Mouse (Mus musculus) brain, embryonic 14.5 days (tissue): ENCODE results near the gene Serhl.

Experiments
- CTCF ChIP-seq: fragments of 200-500 bp; IDR thresholded peaks from 2 replicates; pipeline ENCODE4 v1.5.1; 2012; ENCODE audit warnings: inconsistent platforms, mild to moderate bottlenecking, moderate library complexity, borderline replicate concordance; ENCODE audit not compliant: insufficient read depth, insufficient read length; ENCODE audit errors: extremely low read depth
- POLR2A ChIP-seq: fragments of 200-500 bp; IDR thresholded peaks from 2 replicates; pipeline ENCODE4 v1.6.1; 2012; ENCODE audit warnings: mild to moderate bottlenecking, inconsistent platforms, borderline replicate concordance; ENCODE audit not compliant: poor library complexity, insufficient read depth, insufficient read length, severe bottlenecking; ENCODE audit errors: extremely low read depth

- TF ChIP-seq POLR2A, result no peak
- peak; percentile 69 for TF ChIP-seq CTCF
These were observed 67.8 kb downstream of the Serhl start for GRCm38 (mm10) chr15:83156929-83157666.
